Mouse (Mus musculus): ENCODE results near the gene H2-Aa. TPM values are rescaled to one million over a fixed set of nuclear protein-coding genes. Genes with fewer than 3 reads are reported as not detected.

Gene H2-Aa
- total RNA-seq, 2 experiments from 2014 or later: 2.4 to 6.9 TPM

- no peak for ATAC-seq (replicated peaks; ENCODE audit: poor library complexity, severe bottlenecking)
These were observed 19.4 kb downstream of the H2-Aa start for GRCm38 (mm10) chr17:34268262-34268661.

DNA sequence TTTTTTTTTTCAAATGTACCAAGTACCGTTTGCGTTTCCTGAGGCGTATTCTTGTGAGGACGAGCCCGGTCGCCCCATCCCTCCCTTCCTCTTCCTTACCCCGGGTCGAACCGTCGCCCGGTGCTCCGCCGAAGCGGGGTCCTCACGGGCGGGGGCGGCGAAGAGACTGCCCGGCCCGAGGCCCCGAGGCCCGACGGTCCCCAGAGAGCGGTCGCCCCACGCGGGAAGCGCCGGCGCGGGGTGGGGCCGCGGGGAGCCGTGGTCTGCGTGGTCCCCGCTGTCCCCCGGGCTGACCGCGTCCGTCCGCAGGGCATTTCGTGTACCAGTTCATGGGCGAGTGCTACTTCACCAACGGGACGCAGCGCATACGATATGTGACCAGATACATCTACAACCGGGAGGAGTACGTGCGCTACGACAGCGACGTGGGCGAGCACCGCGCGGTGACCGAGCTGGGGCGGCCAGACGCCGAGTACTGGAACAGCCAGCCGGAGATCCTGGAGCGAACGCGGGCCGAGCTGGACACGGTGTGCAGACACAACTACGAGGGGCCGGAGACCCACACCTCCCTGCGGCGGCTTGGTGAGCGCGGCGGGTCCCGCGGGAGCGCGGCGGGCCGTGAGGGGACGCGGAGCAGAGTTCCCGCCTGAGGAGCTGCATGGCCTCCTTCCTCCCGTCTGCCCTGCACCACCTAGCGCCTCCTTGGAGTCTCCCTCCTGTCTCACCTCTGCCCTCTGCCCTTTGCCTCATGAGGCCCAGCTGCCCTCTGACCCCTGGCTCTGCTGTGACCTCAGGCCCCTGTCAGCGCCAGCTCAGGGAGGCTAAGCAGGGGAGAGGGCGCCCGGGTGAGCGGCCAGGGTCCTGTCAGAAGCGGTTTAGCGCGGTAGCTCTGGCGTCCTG is 22.9 kb downstream of the H2-Aa start:
- ATAC-seq (replicated peaks; ENCODE audit: poor library complexity, severe bottlenecking): peak; percentile 20

DNA sequence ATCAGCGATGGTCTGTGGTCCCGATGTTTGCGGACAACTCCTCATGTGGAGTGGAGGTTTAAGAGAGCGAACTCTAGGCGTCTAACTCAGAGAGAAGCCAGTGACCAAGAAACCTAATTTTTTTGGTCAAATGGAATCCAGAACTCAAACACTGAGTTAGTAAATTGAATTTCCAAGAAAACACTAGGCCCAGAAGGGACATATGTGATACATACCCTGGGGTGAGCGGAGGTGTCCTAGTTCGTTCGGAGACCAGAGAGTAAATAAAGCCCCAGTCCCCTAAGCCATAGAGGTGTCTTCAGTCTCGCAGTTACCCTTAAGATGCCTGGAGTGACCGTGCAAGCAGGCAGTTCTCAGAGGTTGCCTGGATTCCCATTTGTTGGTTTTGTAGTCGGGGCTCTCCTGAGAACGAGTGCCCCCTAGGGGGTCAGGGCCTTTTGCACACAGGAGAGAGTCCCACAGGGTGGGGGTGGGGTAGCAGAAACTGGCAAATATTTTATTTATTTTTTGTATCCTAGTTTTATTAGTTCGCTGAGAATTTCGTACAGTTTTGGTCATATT is 23.7 kb downstream of the H2-Aa start:
- 0 out of 2 replicates have a peak, but pooled peaks have one; percentile 24 for ATAC-seq (replicated peaks; ENCODE audit: poor library complexity, severe bottlenecking)

DNA sequence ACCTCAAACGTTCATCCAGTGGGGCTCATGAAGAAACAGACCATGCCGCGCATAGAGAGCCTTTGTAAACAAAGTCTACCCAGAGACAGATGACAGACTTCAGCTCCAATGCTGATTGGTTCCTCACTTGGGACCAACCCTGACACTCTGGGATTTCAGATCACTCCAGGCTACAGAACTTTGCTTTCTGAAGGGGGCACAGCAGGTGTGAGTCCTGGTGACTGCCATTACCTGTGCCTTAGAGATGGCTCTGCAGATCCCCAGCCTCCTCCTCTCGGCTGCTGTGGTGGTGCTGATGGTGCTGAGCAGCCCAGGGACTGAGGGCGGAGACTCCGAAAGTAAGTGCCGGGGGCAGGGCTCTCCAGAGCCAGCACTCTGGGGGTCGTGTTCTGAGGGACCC is 24.6 kb downstream of the H2-Aa start:
- peak; percentile 76 for ATAC-seq (replicated peaks; ENCODE audit: poor library complexity, severe bottlenecking)

DNA sequence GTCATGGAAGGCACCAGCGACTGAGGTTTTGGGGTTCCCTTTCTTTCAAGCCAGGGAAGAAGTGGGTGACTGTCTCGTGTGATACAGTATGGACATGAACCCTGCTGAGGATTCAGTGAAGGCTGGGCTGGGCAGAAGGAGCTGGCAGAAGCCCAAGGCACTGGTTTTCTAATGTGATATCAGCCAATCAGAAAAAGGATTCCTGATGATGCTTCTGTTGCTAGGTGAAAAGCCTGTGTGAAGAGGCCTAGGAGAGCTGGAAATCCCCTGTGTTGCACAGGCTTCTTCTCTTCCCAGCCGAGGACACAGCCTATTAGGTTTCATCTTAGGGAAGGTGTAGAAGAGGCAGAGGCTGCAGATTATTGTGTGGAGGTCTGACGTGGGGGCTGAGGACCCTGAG is 26.1 kb downstream of the H2-Aa start:
- peak; percentile 26 for ATAC-seq (replicated peaks; ENCODE audit: poor library complexity, severe bottlenecking)

- ATAC-seq (replicated peaks; ENCODE audit: poor library complexity, severe bottlenecking): no peak
These were observed 27.1 kb downstream of the H2-Aa start for GRCm38 (mm10) chr17:34260551-34260950.

- peak; percentile 96 for ATAC-seq (replicated peaks; ENCODE audit: poor library complexity, severe bottlenecking)
These were observed 29.8 kb downstream of the H2-Aa start, which contains the start of gene H2-Ab1 for GRCm38 (mm10) chr17:34257594-34258375. H2-Ab1 (plus strand) TSS chr17:34257689.

DNA sequence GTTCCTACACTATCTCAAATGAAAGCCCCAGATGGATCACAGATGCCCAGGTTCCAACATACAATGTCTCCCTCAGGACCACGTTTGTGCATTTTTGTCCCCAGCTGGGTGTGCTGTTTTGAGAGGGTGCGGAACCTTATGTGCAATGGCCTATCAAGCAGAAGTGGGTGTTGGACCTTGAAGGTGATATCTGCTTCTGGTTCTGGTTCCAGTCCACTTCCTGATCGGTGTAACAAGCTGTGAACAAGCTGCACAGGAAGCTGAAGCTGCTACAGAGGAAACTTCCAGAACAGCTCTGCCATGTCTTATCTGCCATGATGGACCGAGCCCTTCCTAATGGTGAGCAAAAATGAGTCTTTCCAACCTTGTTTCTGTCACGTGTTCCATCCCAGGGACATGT is 31.1 kb downstream of the H2-Aa start:
- ATAC-seq (replicated peaks; ENCODE audit: poor library complexity, severe bottlenecking): no peak

DNA sequence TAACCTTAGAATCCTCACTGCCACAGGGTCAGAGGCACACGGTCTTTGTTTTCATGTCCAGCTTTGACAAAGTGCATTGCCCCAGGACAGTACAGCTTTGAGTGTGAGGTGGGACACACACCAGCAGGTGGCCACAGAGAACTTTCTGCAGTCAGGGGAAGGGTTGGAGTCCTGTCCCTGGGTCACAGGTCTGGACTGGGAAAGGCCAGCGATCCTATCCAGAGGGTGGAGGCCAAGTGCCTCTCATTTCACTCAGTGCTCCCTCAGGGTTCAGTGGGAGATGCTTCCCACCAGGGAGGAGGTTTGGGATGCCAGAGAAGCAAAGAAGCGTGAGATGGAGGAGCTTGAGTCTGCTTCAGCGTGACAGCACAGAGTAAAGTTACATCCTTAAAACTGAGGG is 36.0 kb downstream of the H2-Aa start:
- no peak for ATAC-seq (replicated peaks; ENCODE audit: poor library complexity, severe bottlenecking)

DNA sequence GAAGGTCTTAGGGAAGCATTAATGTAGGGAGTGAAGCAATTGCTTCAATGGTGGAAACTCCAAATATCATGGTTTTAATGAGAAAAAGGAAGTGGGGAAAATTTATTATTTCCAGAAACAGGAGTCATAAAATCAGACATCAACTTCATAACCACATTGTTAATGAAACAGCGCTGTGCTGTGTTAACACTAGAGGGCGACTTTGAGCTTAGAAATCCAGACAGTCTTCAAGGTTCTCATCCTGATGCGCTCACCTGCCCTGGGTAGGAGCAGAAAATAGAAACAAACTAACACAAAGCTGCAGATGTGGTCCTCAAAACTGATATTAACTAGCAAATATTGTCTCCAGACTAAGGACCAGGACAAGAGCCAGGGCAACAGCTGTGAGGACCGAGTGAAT is 37.7 kb downstream of the H2-Aa start:
- 0 out of 2 replicates have a peak, but pooled peaks have one; percentile 50 for ATAC-seq (replicated peaks; ENCODE audit: poor library complexity, severe bottlenecking)

- no peak for ATAC-seq (replicated peaks; ENCODE audit: poor library complexity, severe bottlenecking)
These were observed 38.3 kb downstream of the H2-Aa start for GRCm38 (mm10) chr17:34249361-34249760.

DNA sequence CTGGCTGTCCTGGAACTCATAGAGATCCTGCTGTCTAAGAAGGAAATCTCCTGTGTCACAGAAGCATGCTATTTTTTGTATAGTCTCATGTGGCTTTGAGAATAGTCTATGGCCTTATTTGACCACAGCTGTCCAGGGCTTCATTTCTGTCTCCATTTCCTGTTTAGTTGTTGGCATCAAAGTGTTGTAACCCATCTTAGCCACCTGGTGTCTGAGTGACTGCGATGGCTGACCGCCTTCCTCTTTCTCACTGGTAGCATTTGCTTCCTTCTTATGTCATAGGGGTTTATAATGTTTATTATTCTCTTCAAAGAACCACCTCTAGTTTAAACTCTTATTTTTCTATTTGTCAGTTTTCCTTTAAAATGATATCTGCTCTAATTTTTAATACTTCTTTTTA is 38.9 kb downstream of the H2-Aa start:
- peak; percentile 93 for ATAC-seq (replicated peaks; ENCODE audit: poor library complexity, severe bottlenecking)

- ATAC-seq (replicated peaks; ENCODE audit: poor library complexity, severe bottlenecking): no peak
These were observed 40.6 kb downstream of the H2-Aa start for GRCm38 (mm10) chr17:34247047-34247446.

GRCm38 (mm10) chr17:34244656-34245055 is 43.0 kb downstream of the H2-Aa start:
- ATAC-seq (replicated peaks; ENCODE audit: poor library complexity, severe bottlenecking): no peak

DNA sequence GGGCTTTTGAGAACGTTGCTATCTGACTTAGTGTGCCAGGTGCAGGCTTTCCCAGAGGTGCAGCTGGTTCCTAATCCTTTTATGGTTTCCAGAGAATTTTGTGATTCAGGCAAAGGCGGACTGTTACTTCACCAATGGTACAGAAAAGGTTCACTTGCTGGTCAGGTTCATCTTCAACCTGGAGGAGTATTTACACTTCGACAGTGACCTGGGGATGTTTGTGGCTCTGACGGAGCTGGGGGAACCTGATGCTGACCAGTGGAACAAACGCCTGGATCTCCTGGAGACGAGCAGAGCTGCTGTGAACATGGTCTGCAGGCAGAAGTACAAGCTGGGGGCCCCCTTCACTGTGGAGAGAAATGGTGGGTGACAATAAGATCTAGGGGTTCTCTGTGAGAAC is 46.7 kb downstream of the H2-Aa start:
- ATAC-seq (replicated peaks; ENCODE audit: poor library complexity, severe bottlenecking): no peak

DNA sequence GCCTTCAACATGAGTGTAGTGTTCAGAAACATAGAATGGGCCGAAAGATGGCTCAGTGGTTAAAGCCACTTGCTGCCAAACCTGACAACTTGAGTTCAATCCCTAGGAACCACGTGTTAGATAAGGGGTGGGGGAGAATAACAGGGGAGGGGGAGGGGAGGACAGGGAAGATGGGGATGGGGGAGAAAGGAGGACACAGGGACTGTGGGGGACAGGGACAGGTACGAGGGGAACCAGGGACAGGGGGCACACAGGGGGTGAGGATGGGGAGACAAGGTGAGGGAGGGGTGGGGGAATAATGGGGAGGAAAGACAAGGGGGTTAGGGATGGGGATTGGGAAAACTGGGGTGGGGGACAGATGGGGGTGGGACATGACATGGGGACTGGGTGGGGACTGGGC is 47.3 kb downstream of the H2-Aa start:
- no peak for ATAC-seq (replicated peaks; ENCODE audit: poor library complexity, severe bottlenecking)

- ATAC-seq (replicated peaks; ENCODE audit: poor library complexity, severe bottlenecking): peak; percentile 71
These were observed 48.0 kb downstream of the H2-Aa start for GRCm38 (mm10) chr17:34239601-34240041.

DNA sequence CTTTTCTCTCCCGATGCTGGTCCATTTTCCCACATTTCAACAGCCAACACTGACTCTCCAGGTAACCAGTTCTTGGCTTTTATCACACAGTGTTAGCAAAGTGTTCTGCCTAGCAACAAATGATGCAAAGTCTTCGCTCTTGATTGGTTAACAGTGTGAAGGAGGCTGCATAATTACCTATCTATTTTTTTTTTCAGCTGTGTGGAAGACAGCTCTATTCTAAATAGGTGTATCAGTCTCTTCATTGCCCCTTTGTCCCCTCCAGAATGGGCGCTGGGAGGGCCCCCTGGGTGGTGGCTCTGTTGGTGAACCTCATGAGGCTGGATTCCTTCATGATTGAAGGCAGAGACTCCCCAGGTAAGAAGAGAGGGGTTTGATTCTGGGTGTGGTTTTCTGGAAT is 48.9 kb downstream of the H2-Aa start, which contains the start of gene H2-Ob:
Gene H2-Ob, plus strand, starts transcription at position 198 of the 400 bp plus-strand sequence.
- ATAC-seq (replicated peaks; ENCODE audit: poor library complexity, severe bottlenecking): 0 out of 2 replicates have a peak, but pooled peaks have one; percentile 18

- no peak for ATAC-seq (replicated peaks; ENCODE audit: poor library complexity, severe bottlenecking)
These were observed 49.9 kb downstream of the H2-Aa start for GRCm38 (mm10) chr17:34237741-34238140.

DNA sequence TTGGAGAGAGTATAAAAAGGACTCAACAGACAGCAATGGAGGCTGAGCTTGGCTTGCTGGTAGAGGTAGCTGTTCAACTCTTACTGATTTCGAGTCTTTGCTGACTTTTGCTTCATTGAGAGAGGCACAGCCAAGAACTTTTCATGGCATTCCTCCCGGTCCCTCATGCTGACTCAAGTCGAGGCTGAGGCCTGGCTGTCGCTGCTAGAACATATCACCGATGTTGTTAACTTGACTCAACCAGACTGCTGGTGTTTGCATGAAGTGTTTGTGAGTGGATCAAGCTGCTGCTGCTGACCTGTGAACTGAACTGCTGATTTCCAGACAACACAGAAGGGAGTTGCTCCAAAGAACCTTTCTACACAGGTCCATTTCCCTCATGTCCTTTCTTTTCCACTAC is 50.9 kb downstream of the H2-Aa start:
- ATAC-seq (replicated peaks; ENCODE audit: poor library complexity, severe bottlenecking): no peak

GRCm38 (mm10) chr17:34234926-34235325 is 52.7 kb downstream of the H2-Aa start:
- peak; percentile 90 for ATAC-seq (replicated peaks; ENCODE audit: poor library complexity, severe bottlenecking)

Measured in granulocyte monocyte progenitor cell, adult 5-6 weeks (primary cell).